Mouse (Mus musculus) testis, postnatal 14 days (tissue): ENCODE data around the gene Ankrd31.
"Not testable (repeated sequence)": the region's sequence is repeated elsewhere in the genome, so short reads cannot be mapped to it uniquely, and the experiment has no call there.

Source experiments
- DNase-seq: peaks from one replicate; pipeline ENCODE4 v3.0.0; 2021; ENCODE audit warnings: low spot score

Ankrd31 gene

DNA sequence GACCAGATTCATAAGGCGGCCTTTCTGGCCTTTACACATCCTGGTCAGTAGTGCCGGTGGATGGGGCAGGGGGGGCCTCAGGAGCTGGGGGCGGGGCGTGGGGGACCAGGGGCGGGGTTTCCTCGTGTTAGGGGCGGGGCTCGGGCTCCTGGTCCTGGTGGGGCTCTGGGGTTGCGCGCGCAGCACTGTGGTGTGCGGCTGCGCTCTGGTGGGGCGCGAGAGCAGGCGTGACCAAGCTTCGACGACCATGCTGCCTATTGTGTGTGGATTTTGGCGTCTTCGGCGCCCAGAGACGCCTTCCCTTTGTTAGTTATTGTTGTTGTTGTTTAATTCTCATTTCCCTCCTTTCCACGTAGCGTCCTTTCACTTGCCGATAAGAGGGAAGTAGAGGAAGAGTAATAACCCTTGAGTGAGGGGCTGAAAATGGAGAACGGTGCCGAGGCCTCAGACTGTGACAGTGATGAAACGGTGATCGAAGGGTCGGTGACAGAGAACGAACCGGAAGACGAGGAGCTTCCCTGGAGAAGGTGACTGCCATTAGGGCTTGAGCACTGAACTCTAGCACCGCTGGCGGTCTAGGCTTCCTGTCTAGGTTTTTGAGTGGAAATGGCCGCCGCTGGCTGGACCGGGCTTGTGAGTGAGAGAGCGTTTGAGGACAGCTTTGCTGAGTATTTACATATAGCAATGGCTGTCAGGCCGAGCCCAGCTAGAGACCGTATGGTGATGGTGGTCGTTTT is at the start of gene Ankrd31:
Gene Ankrd31, plus strand, starts transcription at position 164 of the 737 bp plus-strand sequence.
- DNase-seq: peak; percentile 91

DNA sequence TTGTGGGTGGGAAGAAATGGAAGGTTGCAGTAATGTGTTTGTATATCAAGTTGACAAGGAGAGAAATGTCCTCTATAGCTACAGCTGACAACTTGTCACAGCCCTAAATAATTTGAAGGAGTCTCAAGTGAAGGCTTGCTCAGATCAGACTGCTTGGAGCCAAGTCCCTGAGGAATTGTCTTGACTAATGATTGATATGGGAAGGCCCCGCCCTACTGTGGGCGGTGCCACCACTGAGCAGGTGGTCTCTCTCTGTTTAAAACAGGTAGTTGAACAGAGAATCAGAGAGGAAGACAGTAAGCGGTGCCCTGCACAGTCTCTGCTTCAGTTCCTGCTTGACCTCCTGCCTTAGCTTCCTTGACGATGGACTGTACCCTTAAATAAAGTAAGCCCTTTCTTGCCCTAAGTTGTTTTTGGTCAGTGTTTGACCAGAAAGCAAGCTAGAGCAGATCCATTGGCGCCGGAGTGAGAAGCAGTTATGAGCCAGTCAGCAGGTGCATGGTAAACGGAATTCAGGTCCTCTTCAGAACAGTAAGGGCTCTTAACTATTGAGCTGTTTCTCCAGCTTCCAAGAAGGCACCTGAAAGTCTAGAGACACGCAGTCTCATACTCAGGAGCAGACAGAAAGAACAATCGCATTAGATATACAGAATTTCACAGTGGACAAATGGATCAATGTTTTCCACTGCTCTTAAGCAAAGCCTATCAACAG is 45.3 kb upstream of the Ankrd31 start:
- no peak for DNase-seq

DNA sequence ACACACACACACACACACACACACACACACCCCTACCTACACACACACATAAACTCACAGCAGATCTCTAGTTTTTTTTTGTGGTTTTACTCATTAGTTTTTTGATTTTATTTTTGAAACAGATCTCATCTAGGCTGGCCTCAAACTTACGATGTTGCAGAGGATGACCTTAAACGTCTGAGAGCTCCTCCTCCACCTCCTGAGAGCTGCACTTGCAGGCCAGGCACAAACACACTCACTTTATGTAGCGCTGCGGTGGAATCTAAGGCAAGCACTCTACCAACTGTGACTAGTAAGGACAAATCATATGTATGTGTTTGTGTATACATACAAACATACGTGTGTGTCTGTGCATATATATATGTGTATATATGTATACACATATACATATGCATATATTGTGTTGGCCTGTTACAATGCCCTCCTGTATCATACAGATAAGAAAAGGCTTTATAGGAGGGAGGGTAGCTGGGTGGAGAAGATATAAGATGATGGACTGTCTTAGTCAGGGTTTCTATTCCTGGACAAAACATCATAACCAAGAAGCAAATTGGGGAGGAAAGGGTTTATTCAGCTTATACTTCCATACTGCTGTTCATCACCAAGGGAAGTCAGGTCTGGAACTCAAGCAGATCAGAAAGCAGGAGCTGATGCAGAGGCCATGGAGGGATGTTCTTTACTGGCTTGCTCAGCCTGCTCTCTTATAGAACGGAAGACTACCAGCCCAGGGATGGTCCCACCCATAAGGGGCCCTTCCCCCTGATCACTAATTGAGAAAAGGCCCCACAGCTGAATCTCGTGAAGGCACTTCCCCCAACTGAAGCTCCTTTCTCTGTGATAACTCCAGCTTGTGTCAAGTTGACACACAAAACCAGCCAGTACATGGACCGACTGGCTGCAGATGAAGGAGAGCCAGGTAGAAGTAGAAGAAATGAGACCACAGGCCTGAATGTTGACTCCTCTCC is 38.5 kb upstream of the Ankrd31 start:
- DNase-seq: no peak

DNA sequence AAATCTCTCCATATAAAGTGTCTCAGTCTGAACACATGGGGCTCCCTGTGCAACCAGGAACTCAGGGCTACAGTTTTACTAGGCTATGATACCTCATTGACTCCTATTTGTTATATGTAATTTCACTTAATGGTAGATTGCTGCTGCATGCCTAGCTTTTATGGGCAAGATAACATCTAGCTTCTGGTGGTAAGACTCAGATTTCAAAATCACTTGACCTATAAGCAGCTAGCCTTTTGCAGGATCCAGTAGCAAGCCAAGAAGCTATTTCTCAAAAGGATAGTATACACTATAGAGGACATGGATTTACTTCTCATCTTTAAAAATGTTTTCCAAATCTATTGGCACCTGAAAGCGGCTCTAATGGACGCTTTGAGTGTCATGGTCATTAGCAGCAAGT is 31.8 kb upstream of the Ankrd31 start:
- no peak for DNase-seq

DNA sequence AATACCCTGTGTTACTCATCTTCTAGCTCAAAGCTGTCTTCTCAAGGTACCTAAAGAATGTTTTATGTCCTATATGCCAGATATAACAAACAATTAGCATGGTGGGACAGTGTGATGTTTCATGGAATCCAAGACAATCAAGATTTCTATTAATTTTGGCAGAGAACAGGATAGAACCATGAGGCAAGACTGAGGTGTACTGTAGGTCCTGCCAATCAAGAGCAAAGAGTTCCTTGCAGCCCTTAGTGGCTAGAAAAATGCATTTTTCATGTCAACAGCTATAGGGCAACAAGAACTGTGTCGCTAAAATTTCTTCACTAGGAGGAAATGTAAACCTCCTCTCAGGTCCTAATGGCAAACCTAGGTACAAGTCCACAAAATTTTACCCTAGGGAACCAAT is 30.3 kb upstream of the Ankrd31 start:
- no peak for DNase-seq

GRCm38 (mm10) chr13:96720003-96720402 is 28.1 kb upstream of the Ankrd31 start:
- no peak for DNase-seq

GRCm38 (mm10) chr13:96728289-96728688 is 19.8 kb upstream of the Ankrd31 start:
- DNase-seq: no peak

GRCm38 (mm10) chr13:96729146-96729545 is 18.9 kb upstream of the Ankrd31 start:
- no peak for DNase-seq

DNA sequence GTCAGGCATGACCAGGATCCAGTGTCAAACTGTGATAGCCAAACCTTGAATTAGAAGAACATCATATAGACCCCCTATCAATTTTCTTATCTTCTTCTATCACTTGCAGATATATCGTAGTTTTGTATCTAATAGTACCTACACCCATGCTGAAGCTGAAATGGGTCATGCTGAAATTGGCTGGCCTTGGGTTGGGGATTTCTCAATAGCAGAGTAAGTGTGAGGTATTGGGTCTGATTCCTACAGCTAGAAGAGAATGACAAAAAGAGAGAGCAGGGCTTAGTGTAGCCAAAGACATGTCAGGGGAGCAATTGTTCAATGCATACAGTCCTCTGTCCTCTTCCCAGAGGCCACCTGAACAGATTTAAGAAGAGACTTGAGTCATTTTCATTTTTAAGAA is 18.0 kb upstream of the Ankrd31 start:
- no peak for DNase-seq

GRCm38 (mm10) chr13:96735175-96735574 is 12.9 kb upstream of the Ankrd31 start:
- no peak for DNase-seq

GRCm38 (mm10) chr13:96740159-96740558 is 7.9 kb upstream of the Ankrd31 start:
- no peak for DNase-seq

GRCm38 (mm10) chr13:96742871-96743270 is 5.2 kb upstream of the Ankrd31 start:
- DNase-seq: no peak

GRCm38 (mm10) chr13:96746055-96746454 is 2.0 kb upstream of the Ankrd31 start:
- DNase-seq: no peak

DNA sequence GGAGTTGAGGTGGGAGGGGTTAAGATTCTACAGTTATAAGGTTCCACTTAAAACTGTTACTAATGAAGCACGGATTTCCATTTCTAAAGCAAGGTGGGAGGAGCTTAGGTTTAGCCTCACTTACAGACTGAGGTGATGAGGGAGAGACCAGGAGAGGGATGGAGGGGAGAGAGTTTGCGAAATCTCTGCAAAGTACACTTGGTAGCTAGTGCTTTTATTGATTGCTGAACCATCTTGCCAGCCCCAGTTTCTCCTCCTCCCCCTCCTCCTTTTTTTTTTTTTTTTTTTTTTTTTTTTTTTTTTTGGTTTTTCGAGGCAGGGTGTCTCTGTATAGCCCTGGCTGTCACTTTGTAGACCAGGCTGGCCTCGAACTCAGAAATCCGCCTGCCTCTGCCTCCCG is 1.8 kb downstream of the Ankrd31 start:
- no peak for DNase-seq

DNA sequence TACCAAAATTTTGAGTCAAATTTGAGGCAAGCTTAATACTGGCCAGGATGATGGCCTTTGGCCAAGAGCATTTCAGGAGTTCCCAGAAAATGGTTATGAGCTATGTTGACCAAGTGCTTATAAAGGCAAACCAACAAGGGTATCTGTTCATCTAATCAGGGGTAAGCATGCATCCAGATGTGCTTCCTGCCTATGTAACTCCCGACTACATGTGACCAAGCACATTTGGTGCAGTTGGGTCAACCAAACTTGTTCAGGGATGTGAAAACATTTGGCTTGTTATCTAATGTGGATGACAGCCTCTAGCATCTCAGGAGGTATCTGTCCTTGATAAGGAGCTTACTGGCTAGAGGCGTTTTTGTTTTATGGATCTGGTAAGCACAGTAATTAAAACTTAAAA is 12.8 kb downstream of the Ankrd31 start:
- no peak for DNase-seq

- not testable (repeated sequence) for DNase-seq
Observed at GRCm38 (mm10) chr13:96786071-96786470, 38.0 kb downstream of the Ankrd31 start.

- no peak for DNase-seq
Observed at GRCm38 (mm10) chr13:96793451-96793850, 45.4 kb downstream of the Ankrd31 start.

DNA sequence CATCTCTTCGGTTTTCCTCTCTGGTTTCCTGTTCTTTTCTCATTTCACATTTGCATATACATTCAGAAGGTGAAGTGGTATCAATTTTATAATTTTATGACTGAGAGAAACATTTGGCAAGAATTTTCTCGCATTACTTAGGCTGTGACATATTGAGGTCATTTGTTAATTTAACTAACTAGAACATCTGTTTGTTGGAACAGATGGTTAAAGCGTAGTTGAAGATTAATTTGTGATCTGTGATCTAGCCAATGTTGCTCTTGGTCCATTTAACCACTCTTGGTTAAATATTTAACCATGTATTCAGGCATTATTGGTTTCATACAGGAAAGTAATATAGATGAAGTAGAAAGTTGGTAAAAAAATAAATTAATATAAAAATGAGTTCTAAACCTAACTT is 47.2 kb downstream of the Ankrd31 start:
- DNase-seq: no peak

GRCm38 (mm10) chr13:96797500-96797899 is 49.4 kb downstream of the Ankrd31 start:
- no peak for DNase-seq

DNA sequence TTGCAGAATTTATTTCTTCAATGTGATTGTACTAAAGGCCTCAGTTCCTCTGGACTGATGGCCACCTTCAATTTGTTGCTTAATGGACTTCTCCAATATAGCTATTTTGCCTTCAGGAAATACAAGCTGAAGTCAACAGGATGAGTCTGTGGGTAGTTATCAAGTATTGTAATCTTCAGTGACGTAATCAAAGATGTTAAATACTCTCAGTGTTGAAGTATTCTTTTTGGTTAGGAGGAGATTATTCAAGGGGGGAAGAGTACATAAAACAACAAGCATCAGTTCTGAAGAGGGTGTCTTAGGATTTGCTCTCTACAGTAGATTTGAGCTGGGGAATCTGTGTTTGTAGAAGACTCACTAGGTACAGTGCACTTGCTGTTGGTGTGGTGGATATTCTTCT is 101.7 kb downstream of the Ankrd31 start:
- DNase-seq: no peak

DNA sequence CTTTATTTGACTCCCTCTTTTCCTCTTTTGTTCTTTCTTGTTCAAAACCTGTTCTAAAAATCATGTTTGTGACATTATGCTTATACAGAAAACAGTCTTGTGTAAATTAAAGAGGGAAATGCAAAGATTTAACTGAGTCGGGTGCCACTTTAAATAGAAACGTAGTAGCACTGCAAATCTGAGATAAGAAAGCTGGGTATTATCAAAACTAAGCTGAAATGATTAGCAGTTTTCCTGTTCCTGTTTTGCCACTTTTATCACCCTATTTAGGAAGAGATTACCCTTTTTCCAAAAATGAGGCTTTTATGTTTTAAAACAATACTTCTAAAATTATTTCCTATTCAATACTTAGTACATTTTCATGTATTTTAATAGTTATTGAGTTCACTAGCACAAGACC is 104.1 kb downstream of the Ankrd31 start:
- DNase-seq: no peak

DNA sequence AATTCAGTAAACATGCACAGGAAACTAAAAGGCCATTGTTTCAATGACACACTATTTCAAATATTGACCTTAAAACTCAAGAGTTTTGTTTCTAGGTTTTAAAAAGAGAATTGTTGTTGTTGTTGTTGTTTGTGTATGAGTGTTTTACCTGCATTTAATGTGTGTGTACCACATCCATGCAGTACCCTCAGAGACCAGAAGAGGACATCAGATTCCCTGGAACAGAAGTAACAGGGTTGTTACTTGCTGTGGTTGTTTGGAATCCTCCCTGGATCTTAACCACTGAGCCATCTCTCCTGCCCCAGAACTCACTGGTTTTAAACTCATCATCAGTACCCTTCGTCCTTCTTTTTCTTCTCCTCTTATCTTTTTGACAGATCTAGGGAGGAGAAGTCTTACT is 105.2 kb downstream of the Ankrd31 start:
- no peak for DNase-seq

DNA sequence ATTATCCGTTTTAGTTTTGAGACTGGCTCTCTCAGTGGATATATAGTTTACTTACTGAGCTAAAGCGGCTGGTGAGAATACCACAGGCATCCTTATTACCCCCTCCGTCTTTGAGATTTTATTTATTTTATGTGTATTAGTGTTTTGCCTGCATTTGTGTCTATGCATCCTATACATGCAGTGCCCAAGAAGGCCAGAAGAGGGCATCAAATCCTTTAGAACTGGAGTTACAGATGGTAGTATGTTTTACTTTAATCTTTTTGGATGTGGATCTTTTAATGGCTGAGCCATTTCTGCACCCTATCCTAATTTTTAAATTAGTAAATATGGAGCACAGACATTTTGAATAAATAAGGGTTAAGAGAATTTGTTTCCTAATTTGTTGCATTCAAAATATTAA is 107.1 kb downstream of the Ankrd31 start:
- no peak for DNase-seq
